Mouse (Mus musculus): ENCODE results near the gene Trim37. TPM values are rescaled to one million over a fixed set of nuclear protein-coding genes. Genes with fewer than 3 reads are reported as not detected.

Trim37 gene
- polyA plus RNA-seq, 1 experiment from 2014 or later: 14.0 TPM

GRCm38 (mm10) chr11:87240833-87241215 lies 113.9 kb downstream of the Trim37 start:
- Histone ChIP-seq H3K9ac (ENCODE audit: low read depth, low read length) (no peak overlapping the region), H3K27me3 (ENCODE audit: control insufficient read depth, insufficient read depth, low read depth, low read length) (no peaks in the 10 kb centered on the region), H3K36me3 (ENCODE audit: control insufficient read depth, insufficient read depth) (no peaks in the 10 kb centered on the region), H3K4me1 (ENCODE audit: control insufficient read depth, low read depth, low read length) (no peaks in the 10 kb centered on the region), H3K4me2 (ENCODE audit: low read depth, low read length) (no peak overlapping the region), H3K4me3 (ENCODE audit: low read depth, low read length) (no peak overlapping the region), H3K27ac (ENCODE audit: low read length) (no peak overlapping the region), H3K9me3 (replicated peaks; ENCODE audit: control insufficient read depth, low read length) (no peaks in the 10 kb centered on the region)
- WGBS (ENCODE audit: insufficient replicate concordance): 80% methylated on average over 4 of the region's 4 CpGs
- ATAC-seq (ENCODE audit: low read depth): no peak

- ATAC-seq (ENCODE audit: low read depth): no peak
- Histone ChIP-seq H3K4me3 (ENCODE audit: low read depth, low read length) (no peak overlapping the region), H3K4me1 (ENCODE audit: control insufficient read depth, low read depth, low read length) (no peaks in the 10 kb centered on the region), H3K36me3 (ENCODE audit: control insufficient read depth, insufficient read depth) (no peaks in the 10 kb centered on the region), H3K27me3 (ENCODE audit: control insufficient read depth, insufficient read depth, low read depth, low read length) (no peaks in the 10 kb centered on the region), H3K9me3 (replicated peaks; ENCODE audit: control insufficient read depth, low read length) (no peaks in the 10 kb centered on the region), H3K27ac (ENCODE audit: low read length) (no peak overlapping the region), H3K9ac (ENCODE audit: low read depth, low read length) (no peak overlapping the region), H3K4me2 (ENCODE audit: low read depth, low read length) (no peak overlapping the region)
- WGBS (ENCODE audit: insufficient replicate concordance): 75% methylated on average over 7 of the region's 7 CpGs
Observed at GRCm38 (mm10) chr11:87241256-87241655, 114.4 kb downstream of the Trim37 start.

GRCm38 (mm10) chr11:87245171-87245840 lies 118.4 kb downstream of the Trim37 start:
- no peak overlapping the region for H3K4me3 ChIP-seq (ENCODE audit: low read depth, low read length)

GRCm38 (mm10) chr11:87246107-87246651 lies 119.3 kb downstream of the Trim37 start:
- no peaks in the 10 kb centered on the region for H3K9me3 ChIP-seq (replicated peaks; ENCODE audit: control insufficient read depth, low read length)

More at GRCm38 (mm10) chr11:87245171-87245840, 118.4 kb downstream of the Trim37 start:
- H3K4me1 ChIP-seq (ENCODE audit: control insufficient read depth, low read depth, low read length): no peaks in the 10 kb centered on the region
- H3K9ac ChIP-seq (ENCODE audit: low read depth, low read length): no peak overlapping the region
- no peak for ATAC-seq (ENCODE audit: low read depth)
- no peak overlapping the region for H3K27ac ChIP-seq (ENCODE audit: low read length)
- no peaks in the 10 kb centered on the region for H3K9me3 ChIP-seq (replicated peaks; ENCODE audit: control insufficient read depth, low read length)
- 34% methylated on average over 9 of the region's 9 CpGs for WGBS (ENCODE audit: insufficient replicate concordance)
- no peaks in the 10 kb centered on the region for H3K36me3 ChIP-seq (ENCODE audit: control insufficient read depth, insufficient read depth)
- no peaks in the 10 kb centered on the region for H3K27me3 ChIP-seq (ENCODE audit: control insufficient read depth, insufficient read depth, low read depth, low read length)
- no peak overlapping the region for H3K4me2 ChIP-seq (ENCODE audit: low read depth, low read length)

GRCm38 (mm10) chr11:87246724-87247493 lies 120.0 kb downstream of the Trim37 start:
- Histone ChIP-seq H3K9me3 (replicated peaks; ENCODE audit: control insufficient read depth, low read length) (no peaks in the 10 kb centered on the region), H3K4me3 (ENCODE audit: low read depth, low read length) (no peak overlapping the region), H3K27ac (ENCODE audit: low read length) (no peak overlapping the region), H3K4me2 (ENCODE audit: low read depth, low read length) (no peak overlapping the region), H3K4me1 (ENCODE audit: control insufficient read depth, low read depth, low read length) (no peaks in the 10 kb centered on the region), H3K9ac (ENCODE audit: low read depth, low read length) (no peak overlapping the region), H3K36me3 (ENCODE audit: control insufficient read depth, insufficient read depth) (no peaks in the 10 kb centered on the region), H3K27me3 (ENCODE audit: control insufficient read depth, insufficient read depth, low read depth, low read length) (no peaks in the 10 kb centered on the region)
- 75% methylated on average over 9 of the region's 9 CpGs for WGBS (ENCODE audit: insufficient replicate concordance)
- ATAC-seq (ENCODE audit: low read depth): no peak

More at GRCm38 (mm10) chr11:87246107-87246651, 119.3 kb downstream of the Trim37 start:
- Histone ChIP-seq H3K4me1 (ENCODE audit: control insufficient read depth, low read depth, low read length) (no peaks in the 10 kb centered on the region), H3K27ac (ENCODE audit: low read length) (no peak overlapping the region), H3K4me2 (ENCODE audit: low read depth, low read length) (no peak overlapping the region), H3K36me3 (ENCODE audit: control insufficient read depth, insufficient read depth) (no peaks in the 10 kb centered on the region), H3K9ac (ENCODE audit: low read depth, low read length) (no peak overlapping the region), H3K4me3 (ENCODE audit: low read depth, low read length) (no peak overlapping the region), H3K27me3 (ENCODE audit: control insufficient read depth, insufficient read depth, low read depth, low read length) (no peaks in the 10 kb centered on the region)
- WGBS (ENCODE audit: insufficient replicate concordance): 64% methylated on average over 4 of the region's 4 CpGs
- no peak for ATAC-seq (ENCODE audit: low read depth)

GRCm38 (mm10) chr11:87247494-87247866 lies 120.6 kb downstream of the Trim37 start:
- WGBS (ENCODE audit: insufficient replicate concordance): 81% methylated on average over 5 of the region's 5 CpGs
- no peaks in the 10 kb centered on the region for H3K36me3 ChIP-seq (ENCODE audit: control insufficient read depth, insufficient read depth)

GRCm38 (mm10) chr11:87250132-87250531 lies 123.3 kb downstream of the Trim37 start:
- no peak for ATAC-seq (ENCODE audit: low read depth)
- WGBS (ENCODE audit: insufficient replicate concordance): 73% methylated on average over 6 of the region's 6 CpGs
- Histone ChIP-seq H3K4me2 (ENCODE audit: low read depth, low read length) (no peak overlapping the region), H3K9ac (ENCODE audit: low read depth, low read length) (no peak overlapping the region), H3K27me3 (ENCODE audit: control insufficient read depth, insufficient read depth, low read depth, low read length) (no peaks in the 10 kb centered on the region), H3K4me3 (ENCODE audit: low read depth, low read length) (no peak overlapping the region), H3K27ac (ENCODE audit: low read length) (no peak overlapping the region), H3K36me3 (ENCODE audit: control insufficient read depth, insufficient read depth) (no peaks in the 10 kb centered on the region), H3K4me1 (ENCODE audit: control insufficient read depth, low read depth, low read length) (no peaks in the 10 kb centered on the region), H3K9me3 (replicated peaks; ENCODE audit: control insufficient read depth, low read length) (no peaks in the 10 kb centered on the region)

More at GRCm38 (mm10) chr11:87247494-87247866, 120.6 kb downstream of the Trim37 start:
- no peak for ATAC-seq (ENCODE audit: low read depth)
- no peaks in the 10 kb centered on the region for H3K4me1 ChIP-seq (ENCODE audit: control insufficient read depth, low read depth, low read length)
- no peak overlapping the region for H3K9ac ChIP-seq (ENCODE audit: low read depth, low read length)
- H3K27ac ChIP-seq (ENCODE audit: low read length): no peak overlapping the region
- no peaks in the 10 kb centered on the region for H3K9me3 ChIP-seq (replicated peaks; ENCODE audit: control insufficient read depth, low read length)
- no peak overlapping the region for H3K4me2 ChIP-seq (ENCODE audit: low read depth, low read length)
- no peak overlapping the region for H3K4me3 ChIP-seq (ENCODE audit: low read depth, low read length)
- no peaks in the 10 kb centered on the region for H3K27me3 ChIP-seq (ENCODE audit: control insufficient read depth, insufficient read depth, low read depth, low read length)

- H3K4me1 ChIP-seq (ENCODE audit: control insufficient read depth, low read depth, low read length): no peaks in the 10 kb centered on the region
- no peak for ATAC-seq (ENCODE audit: low read depth)
- H3K27me3 ChIP-seq (ENCODE audit: control insufficient read depth, insufficient read depth, low read depth, low read length): no peaks in the 10 kb centered on the region
- 76% methylated on average over 6 of the region's 6 CpGs for WGBS (ENCODE audit: insufficient replicate concordance)
- no peak overlapping the region for H3K4me2 ChIP-seq (ENCODE audit: low read depth, low read length)
- no peak overlapping the region for H3K4me3 ChIP-seq (ENCODE audit: low read depth, low read length)
- no peaks in the 10 kb centered on the region for H3K9me3 ChIP-seq (replicated peaks; ENCODE audit: control insufficient read depth, low read length)
- H3K9ac ChIP-seq (ENCODE audit: low read depth, low read length): no peak overlapping the region
- no peak overlapping the region for H3K27ac ChIP-seq (ENCODE audit: low read length)
- no peaks in the 10 kb centered on the region for H3K36me3 ChIP-seq (ENCODE audit: control insufficient read depth, insufficient read depth)
Observed at GRCm38 (mm10) chr11:87253294-87253693, 126.4 kb downstream of the Trim37 start.

- whole genome bisulfite sequencing (ENCODE audit: insufficient replicate concordance): 47% methylated on average over 5 of the region's 5 CpGs
- ATAC-seq (ENCODE audit: low read depth): no peak
- no peaks in the 10 kb centered on the region for H3K9me3 ChIP-seq (replicated peaks; ENCODE audit: control insufficient read depth, low read length)
- no peak overlapping the region for H3K4me2 ChIP-seq (ENCODE audit: low read depth, low read length)
- no peak overlapping the region for H3K9ac ChIP-seq (ENCODE audit: low read depth, low read length)
- no peak overlapping the region for H3K27ac ChIP-seq (ENCODE audit: low read length)
- H3K4me1 ChIP-seq (ENCODE audit: control insufficient read depth, low read depth, low read length): no peaks in the 10 kb centered on the region
- no peaks in the 10 kb centered on the region for H3K36me3 ChIP-seq (ENCODE audit: control insufficient read depth, insufficient read depth)
- no peak overlapping the region for H3K4me3 ChIP-seq (ENCODE audit: low read depth, low read length)
- H3K27me3 ChIP-seq (ENCODE audit: control insufficient read depth, insufficient read depth, low read depth, low read length): no peaks in the 10 kb centered on the region
Observed at GRCm38 (mm10) chr11:87254149-87254548, 127.3 kb downstream of the Trim37 start.

Data from liver, embryonic 16.5 days (tissue).